Mouse (Mus musculus) brain, embryonic 14.5 days (tissue): Measurements from ENCODE around the gene Vps13a.
A peak's percentile ranks its signal among the peaks of the same experiment; 100 is the strongest.

ENCODE experiments used
- CTCF ChIP-seq: fragments of 200-500 bp; IDR thresholded peaks from 2 replicates; pipeline ENCODE4 v1.5.1; 2012; ENCODE audit warnings: inconsistent platforms, mild to moderate bottlenecking, moderate library complexity, borderline replicate concordance; ENCODE audit not compliant: insufficient read depth, insufficient read length; ENCODE audit errors: extremely low read depth
- POLR2A ChIP-seq: fragments of 200-500 bp; IDR thresholded peaks from 2 replicates; pipeline ENCODE4 v1.6.1; 2012; ENCODE audit warnings: mild to moderate bottlenecking, inconsistent platforms, borderline replicate concordance; ENCODE audit not compliant: poor library complexity, insufficient read depth, insufficient read length, severe bottlenecking; ENCODE audit errors: extremely low read depth

- no peak for TF ChIP-seq CTCF
- TF ChIP-seq POLR2A = 0 out of 2 replicates have a peak, but pooled peaks have one; percentile 37
Measured at GRCm38 (mm10) chr19:16780790-16781384, at the start of gene Vps13a.
